Mouse (Mus musculus) hindbrain, embryonic 11.5 days (tissue): ENCODE measurements around the gene Celf2. TPM values are rescaled to one million over a fixed set of nuclear protein-coding genes. Genes with fewer than 3 reads are reported as not detected.

Experiments used
- ATAC-seq: fragments of 200-750 bp; cut with Nextera tagmentation; 2 replicates; pipeline ENCODE4 v1.8.0; 2017; ENCODE audit warnings: mild to moderate bottlenecking, moderate TSS enrichment, moderate library complexity; ENCODE audit not compliant: low FRiP score
- DNase-seq: peaks from one replicate; pipeline ENCODE4 v3.0.0-alpha.2; 2015; ENCODE audit warnings: low spot score
- H3K27ac ChIP-seq: fragments of 300-500 bp; sonication (generic); 2 replicates; pipeline ENCODE4 v1.5.1; 2014; ENCODE audit warnings: mild to moderate bottlenecking, low read depth, low read length
- H3K27me3 ChIP-seq: fragments of 300-500 bp; sonication (generic); 2 replicates; pipeline ENCODE4 v1.6.1; 2014; ENCODE audit warnings: mild to moderate bottlenecking, low read length, moderate library complexity, mixed read lengths; ENCODE audit not compliant: control insufficient read depth, insufficient read depth
- H3K36me3 ChIP-seq: fragments of 300-500 bp; sonication (generic); 2 replicates; pipeline ENCODE4 v1.6.1; 2014; ENCODE audit warnings: mild to moderate bottlenecking, low read length, moderate library complexity, mixed read lengths; ENCODE audit not compliant: control insufficient read depth, insufficient read depth
- H3K4me1 ChIP-seq: fragments of 300-500 bp; sonication (generic); replicated peaks from 2 replicates; pipeline ENCODE4 v1.6.1; 2014; ENCODE audit warnings: low read length, mixed read lengths; ENCODE audit not compliant: control insufficient read depth, insufficient read depth
- H3K4me2 ChIP-seq: fragments of 300-500 bp; sonication (generic); replicated peaks from 2 replicates; pipeline ENCODE4 v1.6.1; 2014; ENCODE audit warnings: mild to moderate bottlenecking, low read depth, low read length
- H3K4me3 ChIP-seq: fragments of 300-500 bp; sonication (generic); 2 replicates; pipeline ENCODE4 v1.5.1; 2014; ENCODE audit warnings: low read depth, low read length
- H3K9ac ChIP-seq: fragments of 300-500 bp; sonication (generic); 2 replicates; pipeline ENCODE4 v1.6.1; 2014; ENCODE audit warnings: low read depth, low read length
- H3K9me3 ChIP-seq: fragments of 300-500 bp; sonication (generic); 2 replicates; pipeline ENCODE4 v1.6.1; 2016; ENCODE audit warnings: low read length; ENCODE audit not compliant: control insufficient read depth
- WGBS: fragments of 180-500 bp; shearing (Covaris S2); extraction: QIAGEN DNeasy Blood & Tissue Kit; methylation state at CpG from one replicate; pipeline ENCODE4 v1.1.7; 2014; 5-methylcytosine and 5-hydroxymethylcytosine counted together
- polyA plus RNA-seq: library from polyadenylated mRNA; unstranded; fragments of >200 nt; fragmentation: Nextera tagmentation; extraction: Ambion mirVana; gene quantifications from 2 replicates; pipeline ENCODE4 v1.2.1, GENCODE M21; 2014

Gene Celf2
- polyA plus RNA-seq, 1 experiment from 2014 or later = 82.4 TPM

- H3K9me3 ChIP-seq = no peaks in the 10 kb centered on the region
- WGBS = 60% methylated on average over 3 of the region's 3 CpGs
- 0 out of 2 replicates have a peak, but pooled peaks cover 2% of the 10 kb centered on the region for H3K4me1 ChIP-seq
- no peaks in the 10 kb centered on the region for H3K36me3 ChIP-seq
- H3K4me2 ChIP-seq = no peak overlapping the region
- no peak overlapping the region for H3K9ac ChIP-seq
- no peaks in the 10 kb centered on the region for H3K27me3 ChIP-seq
- ATAC-seq (no peak), DNase-seq (no peak)
- no peak overlapping the region for H3K4me3 ChIP-seq
- H3K27ac ChIP-seq = no peak overlapping the region
Measured at GRCm38 (mm10) chr2:6730860-6731259, 778.5 kb downstream of the Celf2 start.

GRCm38 (mm10) chr2:6729984-6730383 is 779.4 kb downstream of the Celf2 start:
- H3K9me3 ChIP-seq = no peaks in the 10 kb centered on the region
- no peak overlapping the region for H3K4me2 ChIP-seq
- H3K27ac ChIP-seq = no peak overlapping the region
- 54% methylated on average over 9 of the region's 9 CpGs for WGBS
- H3K9ac ChIP-seq = no peak overlapping the region
- ATAC-seq (no peak), DNase-seq (no peak)
- H3K27me3 ChIP-seq = no peaks in the 10 kb centered on the region
- H3K4me3 ChIP-seq = no peak overlapping the region
- H3K36me3 ChIP-seq = no peaks in the 10 kb centered on the region
- 0 out of 2 replicates have a peak, but pooled peaks cover 2% of the 10 kb centered on the region for H3K4me1 ChIP-seq

GRCm38 (mm10) chr2:6728840-6729252 is 780.5 kb downstream of the Celf2 start:
- H3K36me3 ChIP-seq = no peaks in the 10 kb centered on the region
- peak; percentile 52 for ATAC-seq

GRCm38 (mm10) chr2:6727366-6727765 is 782.0 kb downstream of the Celf2 start:
- Histone ChIP-seq H3K4me3 (no peak overlapping the region), H3K4me1 (0 out of 2 replicates have a peak, but pooled peaks cover 2% of the 10 kb centered on the region), H3K36me3 (no peaks in the 10 kb centered on the region), H3K4me2 (no peak overlapping the region), H3K27ac (no peak overlapping the region), H3K9me3 (no peaks in the 10 kb centered on the region), H3K9ac (no peak overlapping the region), H3K27me3 (no peaks in the 10 kb centered on the region)
- 90% methylated on average over 5 of the region's 5 CpGs for WGBS
- DNase-seq = no peak
- no peak for ATAC-seq

More at GRCm38 (mm10) chr2:6728840-6729252, 780.5 kb downstream of the Celf2 start:
- 82% methylated on average over 2 of the region's 2 CpGs for WGBS
- Histone ChIP-seq H3K27ac (no peak overlapping the region), H3K27me3 (no peaks in the 10 kb centered on the region), H3K9me3 (no peaks in the 10 kb centered on the region), H3K4me1 (0 out of 2 replicates have a peak, but pooled peaks cover 2% of the 10 kb centered on the region), H3K4me2 (no peak overlapping the region), H3K9ac (no peak overlapping the region), H3K4me3 (no peak overlapping the region)
- DNase-seq = no peak

- DNase-seq = no peak
- H3K9me3 ChIP-seq = no peaks in the 10 kb centered on the region
- WGBS = 80% methylated on average over 8 of the region's 8 CpGs
- H3K4me3 ChIP-seq = no peak overlapping the region
- no peaks in the 10 kb centered on the region for H3K27me3 ChIP-seq
- H3K4me1 ChIP-seq = peaks cover 4% of the 10 kb centered on the region; the same call in 1 of the 2 replicates
- no peak overlapping the region for H3K9ac ChIP-seq
- no peak for ATAC-seq
- H3K27ac ChIP-seq = no peak overlapping the region
- no peak overlapping the region for H3K4me2 ChIP-seq
- H3K36me3 ChIP-seq = no peaks in the 10 kb centered on the region
Measured at GRCm38 (mm10) chr2:6726071-6726470, 783.3 kb downstream of the Celf2 start.

GRCm38 (mm10) chr2:6723602-6724001 is 785.8 kb downstream of the Celf2 start:
- H3K4me1 ChIP-seq = peaks cover 6% of the 10 kb centered on the region; the same call in 1 of the 2 replicates
- H3K27ac ChIP-seq = no peak overlapping the region
- no peak overlapping the region for H3K9ac ChIP-seq
- no peaks in the 10 kb centered on the region for H3K27me3 ChIP-seq
- no peak for ATAC-seq
- no peaks in the 10 kb centered on the region for H3K36me3 ChIP-seq
- 87% methylated on average over 2 of the region's 2 CpGs for WGBS
- DNase-seq = no peak
- no peak overlapping the region for H3K4me3 ChIP-seq
- H3K4me2 ChIP-seq = no peak overlapping the region
- H3K9me3 ChIP-seq = no peaks in the 10 kb centered on the region

GRCm38 (mm10) chr2:6721460-6722401 is 787.6 kb downstream of the Celf2 start:
- 10% methylated on average over 17 of the region's 17 CpGs for WGBS
- DNase-seq (peak; percentile 47), ATAC-seq (peak; percentile 94)
- peaks cover 6% of the 10 kb centered on the region; the same call in 1 of the 2 replicates for H3K4me1 ChIP-seq
- peak overlapping the region; percentile 33 for H3K4me3 ChIP-seq
- no peaks in the 10 kb centered on the region for H3K9me3 ChIP-seq
- peak overlapping the region; percentile 77 for H3K27ac ChIP-seq
- peak overlapping the region; percentile 58 for H3K9ac ChIP-seq
- peak overlapping the region; percentile 74 for H3K4me2 ChIP-seq
- H3K36me3 ChIP-seq = no peaks in the 10 kb centered on the region
- no peaks in the 10 kb centered on the region for H3K27me3 ChIP-seq

GRCm38 (mm10) chr2:6720753-6721459 is 788.5 kb downstream of the Celf2 start:
- 29% methylated on average over 11 of the region's 11 CpGs for WGBS
- Histone ChIP-seq H3K4me1 (peaks cover 6% of the 10 kb centered on the region; the same call in 1 of the 2 replicates), H3K4me3 (peak overlapping the region; percentile 33), H3K4me2 (peak overlapping the region; percentile 74), H3K27me3 (no peaks in the 10 kb centered on the region), H3K36me3 (no peaks in the 10 kb centered on the region), H3K9me3 (no peaks in the 10 kb centered on the region), H3K9ac (peak overlapping the region; percentile 58), H3K27ac (peak overlapping the region; percentile 77)
- peak; percentile 42 for DNase-seq
- ATAC-seq = peak; percentile 79
